Mouse (Mus musculus): ENCODE measurements around the gene Atp2b1. TPM values are rescaled to one million over a fixed set of nuclear protein-coding genes. Genes with fewer than 3 reads are reported as not detected.
A peak's percentile ranks its signal among the peaks of the same experiment; 100 is the strongest.

The Atp2b1 gene
- total and polyA plus RNA-seq, 3 experiments, result 23.5 to 26.6 TPM; not detected in 1

GRCm38 (mm10) chr10:98954230-98954993, 40.2 kb downstream of the Atp2b1 start:
- peaks cover 8 to 14% of the 10 kb centered on the region in 2 experiments for H3K4me1 ChIP-seq (ENCODE audit: control insufficient read depth in 1 of 2, insufficient read depth in 2 of 2, low read length in 2 of 2)
- peak; percentile 49 for DNase-seq (ENCODE audit: low read depth, low spot score)
- no peaks in the 10 kb centered on the region for H3K27me3 ChIP-seq (ENCODE audit: control insufficient read depth in 1 of 2, insufficient read depth in 2 of 2, low read length in 2 of 2)
- no peaks in the 10 kb centered on the region for H3K9me3 ChIP-seq (replicated peaks; ENCODE audit: insufficient read depth, low read length)
- TF ChIP-seq NRF1 (IDR thresholded peaks at IDR 0.05; ENCODE audit: insufficient read depth, low read depth, low read length, poor library complexity, severe bottlenecking) (no peak), MAX (IDR thresholded peaks at IDR 0.05; ENCODE audit: low read length) (0 out of 2 replicates have a peak, but pooled peaks have one; percentile 15)
- H3K4me3 ChIP-seq (ENCODE audit: control insufficient read depth in 1 of 2, insufficient read depth in 1 of 2, low read depth in 2 of 2, low read length in 2 of 2), result no peak overlapping the region
- peaks cover 16% of the 10 kb centered on the region for H3K79me2 ChIP-seq (ENCODE audit: control insufficient read depth, insufficient read depth, low read length, poor library complexity)
- peaks cover 0 to 28% of the 10 kb centered on the region in 2 experiments; a peak in 2 of 4 replicates for H3K36me3 ChIP-seq (ENCODE audit: control insufficient read depth in 1 of 2, insufficient read depth in 2 of 2, low read length in 2 of 2)
- H3K27ac ChIP-seq (ENCODE audit: control insufficient read depth, low read depth, low read length), result no peak overlapping the region
- no peak overlapping the region for H3K9ac ChIP-seq (ENCODE audit: control insufficient read depth, low read depth, low read length, poor library complexity, severe bottlenecking)

- DNase-seq (ENCODE audit: low read depth, low spot score), result no peak
- Histone ChIP-seq H3K79me2 (ENCODE audit: control insufficient read depth, insufficient read depth, low read length, poor library complexity) (peaks cover 25% of the 10 kb centered on the region), H3K36me3 (ENCODE audit: control insufficient read depth in 1 of 2, insufficient read depth in 2 of 2, low read length in 2 of 2) (peaks cover 0 to 28% of the 10 kb centered on the region in 2 experiments; a peak in 2 of 4 replicates), H3K9me3 (replicated peaks; ENCODE audit: insufficient read depth, low read length) (no peaks in the 10 kb centered on the region), H3K4me3 (ENCODE audit: control insufficient read depth in 1 of 2, insufficient read depth in 1 of 2, low read depth in 2 of 2, low read length in 2 of 2) (no peak overlapping the region), H3K27ac (ENCODE audit: control insufficient read depth, low read depth, low read length) (no peak overlapping the region), H3K4me1 (ENCODE audit: control insufficient read depth in 1 of 2, insufficient read depth in 2 of 2, low read length in 2 of 2) (peaks cover 16 to 21% of the 10 kb centered on the region in 2 experiments), H3K9ac (ENCODE audit: control insufficient read depth, low read depth, low read length, poor library complexity, severe bottlenecking) (no peak overlapping the region), H3K27me3 (ENCODE audit: control insufficient read depth in 1 of 2, insufficient read depth in 2 of 2, low read length in 2 of 2) (no peaks in the 10 kb centered on the region)
- TF ChIP-seq MAZ (IDR thresholded peaks at IDR 0.05; ENCODE audit: low read depth, low read length), result no peak
- TF ChIP-seq RAD21 (IDR thresholded peaks at IDR 0.05; ENCODE audit: low read depth, low read length), result no peak
- TF ChIP-seq UBTF (IDR thresholded peaks at IDR 0.05; ENCODE audit: borderline replicate concordance, insufficient read depth, low read depth, low read length), result no peak
- TF ChIP-seq POLR2A (IDR thresholded peaks at IDR 0.05; ENCODE audit: control insufficient read depth in 1 of 2, insufficient read depth in 1 of 2, low read depth in 1 of 2, low read length in 2 of 2, poor library complexity in 1 of 2), result no peak
- no peak for TF ChIP-seq GABPA (IDR thresholded peaks at IDR 0.05; ENCODE audit: low read depth, low read length)
- TF ChIP-seq CTCF (IDR thresholded peaks at IDR 0.05 in 2 of 3, conservative IDR thresholded peaks at IDR 0.05 in 1 of 3; ENCODE audit: control insufficient read depth in 1 of 3, insufficient read depth in 1 of 3, low read depth in 2 of 3, low read length in 3 of 3, poor library complexity in 1 of 3, severe bottlenecking in 1 of 3), result no peak
- TF ChIP-seq ETS1 (IDR thresholded peaks at IDR 0.05; ENCODE audit: low read depth, low read length), result no peak
- TF ChIP-seq MYC (IDR thresholded peaks at IDR 0.05; ENCODE audit: low read depth, low read length), result no peak
Measured at GRCm38 (mm10) chr10:98956124-98956523, 41.9 kb downstream of the Atp2b1 start.

DNA sequence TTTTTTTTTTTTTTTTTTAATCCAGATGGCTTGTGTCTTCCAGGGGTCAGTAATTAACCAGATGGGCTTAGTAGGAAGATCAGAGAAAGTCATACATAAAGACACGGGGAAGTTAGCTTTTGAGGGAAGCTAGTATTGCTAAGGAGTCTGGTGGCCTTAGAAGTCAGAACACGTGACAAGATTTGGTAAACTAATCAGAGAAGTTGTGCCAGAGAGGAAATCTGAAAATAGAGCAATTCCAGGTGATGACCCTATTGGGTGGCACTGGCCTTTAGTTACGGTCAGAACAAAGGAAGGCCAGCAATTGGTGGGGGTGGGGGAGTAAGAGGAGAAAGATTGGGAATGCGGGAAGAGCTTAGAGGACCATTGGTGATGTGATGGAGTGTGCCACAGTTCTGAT, 44.5 kb downstream of the Atp2b1 start:
- Histone ChIP-seq H3K9ac (ENCODE audit: control insufficient read depth, low read depth, low read length, poor library complexity, severe bottlenecking) (no peak overlapping the region), H3K4me3 (ENCODE audit: control insufficient read depth in 1 of 2, insufficient read depth in 1 of 2, low read depth in 2 of 2, low read length in 2 of 2) (no peak overlapping the region), H3K9me3 (replicated peaks; ENCODE audit: insufficient read depth, low read length) (no peaks in the 10 kb centered on the region), H3K27ac (ENCODE audit: control insufficient read depth, low read depth, low read length) (no peak overlapping the region), H3K27me3 (ENCODE audit: control insufficient read depth in 1 of 2, insufficient read depth in 2 of 2, low read length in 2 of 2) (no peaks in the 10 kb centered on the region), H3K36me3 (ENCODE audit: control insufficient read depth in 1 of 2, insufficient read depth in 2 of 2, low read length in 2 of 2) (peaks cover 0 to 28% of the 10 kb centered on the region in 2 experiments; a peak in 2 of 4 replicates), H3K79me2 (ENCODE audit: control insufficient read depth, insufficient read depth, low read length, poor library complexity) (peaks cover 27% of the 10 kb centered on the region), H3K4me1 (ENCODE audit: control insufficient read depth in 1 of 2, insufficient read depth in 2 of 2, low read length in 2 of 2) (peaks cover 17 to 25% of the 10 kb centered on the region in 2 experiments)
- TF ChIP-seq ZNF384 (IDR thresholded peaks at IDR 0.05; ENCODE audit: low read depth, low read length) (no peak), ZKSCAN1 (IDR thresholded peaks at IDR 0.05; ENCODE audit: low read depth, low read length) (no peak), ZMIZ1 (IDR thresholded peaks at IDR 0.05; ENCODE audit: low read depth, low read length) (no peak), RCOR1 (IDR thresholded peaks at IDR 0.05; ENCODE audit: low read depth, low read length) (no peak), GATA1 (IDR thresholded peaks at IDR 0.05; ENCODE audit: low read depth, low read length) (no peak), CHD2 (IDR thresholded peaks at IDR 0.05; ENCODE audit: low read length) (no peak), MYB (IDR thresholded peaks at IDR 0.05; ENCODE audit: low read depth, low read length) (no peak), MAZ (IDR thresholded peaks at IDR 0.05; ENCODE audit: low read depth, low read length) (no peak), E2F4 (IDR thresholded peaks at IDR 0.05; ENCODE audit: borderline replicate concordance, low read depth, low read length) (no peak)
- DNase-seq (ENCODE audit: low read depth, low spot score), result no peak
